Mouse (Mus musculus) thymus, adult 2 months (tissue): ENCODE measurements around the gene Tomt. TPM values are rescaled to one million over a fixed set of nuclear protein-coding genes. Genes with fewer than 3 reads are reported as not detected.

Experiments
- DNase-seq: peaks from one replicate; pipeline ENCODE4 v3.0.0; 2021
- H3K27ac ChIP-seq: fragments of 200-500 bp; 2 replicates; pipeline ENCODE4 v1.5.1; 2012; ENCODE audit warnings: low read length, control low read depth; ENCODE audit not compliant: control insufficient read depth, insufficient read depth
- H3K27me3 ChIP-seq: fragments of 200-500 bp; 2 replicates; pipeline ENCODE4 v1.6.1; 2012; ENCODE audit warnings: mild to moderate bottlenecking, low read length, moderate library complexity, mixed read lengths; ENCODE audit not compliant: control insufficient read depth, insufficient read depth
- H3K36me3 ChIP-seq: fragments of 200-500 bp; 2 replicates; pipeline ENCODE4 v1.6.1; 2012; ENCODE audit warnings: mild to moderate bottlenecking, low read length, moderate library complexity; ENCODE audit not compliant: control insufficient read depth, insufficient read depth
- H3K4me1 ChIP-seq: fragments of 200-500 bp; replicated peaks from 2 replicates; pipeline ENCODE4 v1.6.1; 2012; ENCODE audit warnings: low read length; ENCODE audit not compliant: control insufficient read depth, insufficient read depth
- H3K4me3 ChIP-seq: fragments of 200-500 bp; 2 replicates; pipeline ENCODE4 v1.5.1; 2012; ENCODE audit warnings: mild to moderate bottlenecking, low read length, control low read depth, moderate library complexity; ENCODE audit not compliant: control insufficient read depth, insufficient read depth
- CTCF ChIP-seq: fragments of 200-500 bp; IDR thresholded peaks from 2 replicates; pipeline ENCODE4 v1.5.1; 2012; ENCODE audit warnings: mild to moderate bottlenecking, control low read depth, low read length, moderate library complexity, borderline replicate concordance; ENCODE audit not compliant: control insufficient read depth, poor library complexity, insufficient read depth; ENCODE audit errors: extremely low read depth
- POLR2A ChIP-seq: fragments of 200-500 bp; IDR thresholded peaks from 2 replicates; pipeline ENCODE4 v1.6.1; 2012; ENCODE audit warnings: mild to moderate bottlenecking, low read length, control low read depth, moderate library complexity; ENCODE audit not compliant: control insufficient read depth, poor library complexity, insufficient read depth; ENCODE audit errors: extremely low read depth
- WGBS: fragments of 180-500 bp; shearing (Covaris S2); methylation state at CpG from one replicate; pipeline ENCODE4 v1.1.7; 2018; 5-methylcytosine and 5-hydroxymethylcytosine counted together
- polyA plus RNA-seq: library from polyadenylated mRNA; depleted of rRNA; stranded (reverse); fragments of >200 nt; gene quantifications from 2 replicates; pipeline ENCODE4 v1.2.3, GENCODE M21; 2012

Gene Tomt
- polyA plus RNA-seq, 1 experiment: 0.20 TPM

GRCm38 (mm10) chr7:101880855-101881254, 25.3 kb downstream of the Tomt start:
- TF ChIP-seq POLR2A: no peak
- no peak for TF ChIP-seq CTCF
- no peaks in the 10 kb centered on the region for H3K36me3 ChIP-seq
- H3K27me3 ChIP-seq: no peaks in the 10 kb centered on the region
- H3K4me3 ChIP-seq: no peak overlapping the region
- 76% methylated on average over 4 of the region's 4 CpGs for WGBS
- H3K4me1 ChIP-seq: no peaks in the 10 kb centered on the region
- no peak overlapping the region for H3K27ac ChIP-seq
- no peak for DNase-seq

DNA sequence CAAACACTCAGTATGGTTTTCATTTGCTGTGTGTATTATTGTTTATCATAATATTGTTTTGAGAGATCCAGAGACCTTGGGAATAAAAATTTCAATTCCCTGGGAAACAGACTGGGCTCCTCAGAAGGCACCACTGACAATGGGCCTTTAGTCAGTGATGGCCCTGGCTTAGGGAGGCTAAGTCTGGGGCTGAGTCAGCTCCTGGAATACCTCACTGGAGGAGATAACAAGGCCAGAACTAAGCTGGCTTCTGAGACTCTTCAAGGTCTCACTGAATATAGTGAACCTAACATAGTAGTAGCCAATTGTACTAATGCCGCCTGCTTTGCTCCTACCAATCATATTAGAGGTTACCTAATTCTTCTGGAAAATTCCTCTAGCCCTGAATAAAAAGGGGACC, 30.2 kb downstream of the Tomt start:
- WGBS: 94% methylated on average over 1 of the region's 1 CpGs
- no peaks in the 10 kb centered on the region for H3K27me3 ChIP-seq
- H3K27ac ChIP-seq: no peak overlapping the region
- DNase-seq: no peak
- H3K36me3 ChIP-seq: no peaks in the 10 kb centered on the region
- H3K4me3 ChIP-seq: no peak overlapping the region
- TF ChIP-seq POLR2A: no peak
- no peak for TF ChIP-seq CTCF
- no peaks in the 10 kb centered on the region for H3K4me1 ChIP-seq

- no peak for TF ChIP-seq POLR2A
- no peak for TF ChIP-seq CTCF
- H3K4me1 ChIP-seq: no peaks in the 10 kb centered on the region
- no peaks in the 10 kb centered on the region for H3K36me3 ChIP-seq
- H3K27me3 ChIP-seq: no peaks in the 10 kb centered on the region
- no peak for DNase-seq
- 87% methylated on average over 3 of the region's 3 CpGs for WGBS
- H3K27ac ChIP-seq: no peak overlapping the region
- no peak overlapping the region for H3K4me3 ChIP-seq
These were observed 34.9 kb downstream of the Tomt start for GRCm38 (mm10) chr7:101871296-101871695.

- Histone ChIP-seq H3K4me3 (no peak within 1 kb of the TSS), H3K4me1 (no peaks in the 10 kb centered on the region), H3K36me3 (no peaks in the 10 kb centered on the region), H3K27ac (no peak within 1 kb of the TSS), H3K27me3 (no peaks in the 10 kb centered on the region)
- TF ChIP-seq POLR2A: no peak
- no peak for TF ChIP-seq CTCF
- WGBS: 90% methylated on average over 2 of the region's 2 CpGs
- DNase-seq: no peak
These were observed 35.5 kb downstream of the Tomt start, which contains the start of gene Folr1 for GRCm38 (mm10) chr7:101870629-101871028. TSS of gene Folr1 (minus strand) at chr7:101870788.

- no peaks in the 10 kb centered on the region for H3K4me1 ChIP-seq
- no peak for DNase-seq
- TF ChIP-seq CTCF: no peak
- TF ChIP-seq POLR2A: no peak
These were observed 37.0 kb downstream of the Tomt start for GRCm38 (mm10) chr7:101869163-101869500.

DNA sequence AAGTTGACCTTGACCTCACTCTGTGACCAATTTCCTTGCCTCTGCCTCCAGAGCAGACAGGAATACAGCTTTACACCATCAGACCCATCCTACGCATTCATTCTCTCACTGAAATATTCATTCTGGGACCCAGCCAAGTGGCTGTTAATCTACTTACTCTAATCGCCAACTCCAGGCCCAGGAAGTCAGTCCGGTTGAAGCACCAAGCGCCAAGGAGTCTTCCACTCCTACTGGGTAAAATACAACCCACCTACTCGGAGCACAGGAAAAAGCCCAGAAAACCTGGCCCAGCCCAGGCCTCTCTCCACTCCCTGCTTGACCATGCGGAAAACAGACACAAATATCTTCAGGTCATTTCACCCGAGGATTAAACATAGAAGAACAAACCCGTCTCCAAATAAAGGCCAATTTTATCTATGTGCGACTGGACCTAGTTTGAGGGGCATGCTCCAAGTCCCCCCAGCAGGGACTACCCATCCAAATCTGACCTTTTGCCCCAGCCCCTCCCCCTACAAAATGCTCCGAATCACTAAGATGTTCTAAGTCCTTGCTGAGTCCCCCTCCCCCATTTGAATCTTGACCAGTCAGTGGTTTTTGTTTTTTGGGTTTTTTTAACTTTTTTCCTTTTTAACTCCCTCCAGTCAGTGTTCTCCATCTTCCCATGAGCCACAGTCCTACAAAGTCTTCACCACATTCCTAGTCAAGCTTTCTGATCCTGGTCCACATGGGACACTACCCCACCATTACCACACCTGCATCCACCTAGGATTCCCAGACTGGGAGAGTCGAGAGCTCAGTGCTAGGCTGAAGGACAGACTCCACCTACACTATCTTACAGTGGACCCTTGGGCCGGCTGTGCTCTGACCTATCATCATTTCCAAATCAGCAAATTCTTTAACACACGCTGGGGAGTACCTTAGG, 37.7 kb downstream of the Tomt start:
- 94% methylated on average over 13 of the region's 13 CpGs for WGBS
- Histone ChIP-seq H3K4me3 (no peak overlapping the region), H3K27me3 (no peaks in the 10 kb centered on the region), H3K36me3 (no peaks in the 10 kb centered on the region), H3K27ac (no peak overlapping the region), H3K4me1 (no peaks in the 10 kb centered on the region)
- no peak for TF ChIP-seq CTCF
- no peak for TF ChIP-seq POLR2A
- no peak for DNase-seq

More at GRCm38 (mm10) chr7:101869163-101869500, 37.0 kb downstream of the Tomt start:
- 96% methylated on average over 7 of the region's 7 CpGs for WGBS
- H3K27ac ChIP-seq: no peak overlapping the region
- H3K4me3 ChIP-seq: no peak overlapping the region
- no peaks in the 10 kb centered on the region for H3K27me3 ChIP-seq
- no peaks in the 10 kb centered on the region for H3K36me3 ChIP-seq

- TF ChIP-seq POLR2A (no peak), CTCF (no peak)
- WGBS: 93% methylated on average over 4 of the region's 4 CpGs
- Histone ChIP-seq H3K4me3 (no peak overlapping the region), H3K27ac (no peak overlapping the region), H3K36me3 (no peaks in the 10 kb centered on the region), H3K4me1 (no peaks in the 10 kb centered on the region), H3K27me3 (no peaks in the 10 kb centered on the region)
- DNase-seq: no peak
These were observed 38.7 kb downstream of the Tomt start for GRCm38 (mm10) chr7:101867482-101867881.
